Comparison of ENCODE assay signal across 8 mouse cellular contexts in genomic region chr2:72149059-72149458, GRCm38 (mm10).
A peak's percentile ranks its signal among the peaks of the same experiment; 100 is the strongest.
DNase-seq lines count a peak whose midpoint lies in the region.

No protein-coding gene starts in this region.

- DNase-seq in gastrocnemius, adult 18-20 months (ENCODE audit: low spot score) = peak; percentile 67
- DNase-seq in gastrocnemius, postnatal 25 days = no peak
- peak; percentile 68 for DNase-seq in urinary bladder, postnatal 14 days (ENCODE audit: low spot score)
- no peak for DNase-seq in urinary bladder, adult 2 months (ENCODE audit: low spot score)
- DNase-seq in embryo, embryonic 11.5 days (ENCODE audit: low read depth, low spot score) = peak; percentile 40
- peak; percentile 53 to 89 for DNase-seq in kidney, postnatal 25 days
- DNase-seq in lung, postnatal 36 days = peak; percentile 85
- DNase-seq in thymus, postnatal 36 days = peak; percentile 59 to 72

Comparison
In these comparisons a context has a peak if more than half of its experiments do, and no peak if none do; other contexts are left out.
1. DNase-seq: peak in gastrocnemius, adult 18-20 months (single experiment), urinary bladder, postnatal 14 days (single experiment), embryo, embryonic 11.5 days (single experiment), kidney, postnatal 25 days (2 of 2), lung, postnatal 36 days (single experiment) and thymus, postnatal 36 days (2 of 2); none in gastrocnemius, postnatal 25 days (single experiment) and urinary bladder, adult 2 months (single experiment).